Mouse (Mus musculus) kidney, embryonic 15.5 days (tissue): Measurements from ENCODE around the gene Ncoa5. TPM values are rescaled to one million over a fixed set of nuclear protein-coding genes. Genes with fewer than 3 reads are reported as not detected.
A peak's percentile ranks its signal among the peaks of the same experiment; 100 is the strongest.

Experiments
- ATAC-seq: fragments of 200-750 bp; cut with Nextera tagmentation; replicated peaks from 2 replicates; pipeline ENCODE4 v1.8.0; 2017; ENCODE audit warnings: moderate TSS enrichment; ENCODE audit not compliant: low FRiP score
- H3K27ac ChIP-seq: fragments of 300-500 bp; sonication (generic); 2 replicates; pipeline ENCODE4 v1.5.1; 2015; ENCODE audit warnings: mild to moderate bottlenecking, inconsistent platforms
- H3K27me3 ChIP-seq: fragments of 300-500 bp; sonication (generic); 2 replicates; pipeline ENCODE4 v1.6.1; 2015; ENCODE audit warnings: inconsistent platforms
- H3K36me3 ChIP-seq: fragments of 300-500 bp; sonication (generic); 2 replicates; pipeline ENCODE4 v1.6.1; 2015; ENCODE audit warnings: inconsistent platforms
- H3K4me1 ChIP-seq: fragments of 300-500 bp; sonication (generic); 2 replicates; pipeline ENCODE4 v1.6.1; 2015; ENCODE audit warnings: inconsistent platforms
- H3K4me2 ChIP-seq: fragments of 300-500 bp; sonication (generic); 2 replicates; pipeline ENCODE4 v1.6.1; 2015; ENCODE audit warnings: moderate library complexity, mild to moderate bottlenecking, inconsistent platforms
- H3K4me3 ChIP-seq: fragments of 300-500 bp; sonication (generic); replicated peaks from 2 replicates; pipeline ENCODE4 v1.5.1; 2015; ENCODE audit warnings: mild to moderate bottlenecking, inconsistent platforms
- H3K9ac ChIP-seq: fragments of 300-500 bp; sonication (generic); 2 replicates; pipeline ENCODE4 v1.6.1; 2015; ENCODE audit warnings: mild to moderate bottlenecking, inconsistent platforms
- H3K9me3 ChIP-seq: fragments of 300-500 bp; sonication (generic); replicated peaks from 2 replicates; pipeline ENCODE4 v1.6.1; 2016; ENCODE audit warnings: inconsistent platforms
- WGBS: fragments of 180-500 bp; shearing (Covaris S2); methylation state at CpG from one replicate; pipeline ENCODE4 v1.1.7; 2015; ENCODE audit warnings: mixed read lengths; 5-methylcytosine and 5-hydroxymethylcytosine counted together
- polyA plus RNA-seq: library from polyadenylated mRNA; unstranded; fragments of >200 nt; fragmentation: Nextera tagmentation; extraction: Ambion mirVana; gene quantifications from 2 replicates; pipeline ENCODE4 v1.2.1, GENCODE M21; 2015

The Ncoa5 gene
- polyA plus RNA-seq, 1 experiment from 2014 or later, result 79.6 TPM

- WGBS, result 3% methylated on average over 17 of the region's 17 CpGs
- Histone ChIP-seq H3K27ac (no peak overlapping the region), H3K27me3 (0 out of 2 replicates have a peak, but pooled peaks cover 12% of the 10 kb centered on the region), H3K4me2 (peak overlapping the region; percentile 26), H3K36me3 (no peaks in the 10 kb centered on the region), H3K4me1 (peaks cover 8% of the 10 kb centered on the region; the same call in 1 of the 2 replicates), H3K9me3 (no peaks in the 10 kb centered on the region), H3K9ac (no peak overlapping the region), H3K4me3 (no peak overlapping the region)
- no peak for ATAC-seq
These were observed 8.5 kb upstream of the Ncoa5 start for GRCm38 (mm10) chr2:165043090-165043636.

GRCm38 (mm10) chr2:165042126-165042525 is 7.5 kb upstream of the Ncoa5 start:
- 69% methylated on average over 5 of the region's 5 CpGs for WGBS
- Histone ChIP-seq H3K9ac (no peak overlapping the region), H3K27me3 (0 out of 2 replicates have a peak, but pooled peaks cover 12% of the 10 kb centered on the region), H3K4me2 (no peak overlapping the region), H3K9me3 (no peaks in the 10 kb centered on the region), H3K27ac (no peak overlapping the region), H3K4me1 (peaks cover 8% of the 10 kb centered on the region; the same call in 1 of the 2 replicates), H3K4me3 (no peak overlapping the region), H3K36me3 (no peaks in the 10 kb centered on the region)
- no peak for ATAC-seq

DNA sequence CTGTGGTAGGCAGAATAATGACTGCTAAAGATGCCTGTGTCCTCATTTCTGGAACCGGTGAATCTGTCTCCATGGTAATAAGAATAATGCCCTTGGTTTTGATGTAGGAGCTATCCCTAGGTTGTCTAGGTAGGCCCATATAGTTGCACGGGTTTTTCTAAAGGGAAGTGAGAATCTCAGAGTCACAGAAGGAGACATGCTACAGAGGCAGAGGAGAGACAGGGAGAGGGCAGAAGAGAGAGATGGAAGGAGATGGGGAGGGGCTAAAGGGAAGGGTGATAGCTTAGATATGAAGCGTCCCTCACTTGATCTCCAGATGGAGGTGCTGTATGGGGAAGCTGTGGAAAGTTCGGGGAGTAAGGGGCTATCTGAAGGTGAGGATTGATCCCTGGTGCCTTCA is 2.7 kb upstream of the Ncoa5 start:
- WGBS, result 73% methylated on average over 4 of the region's 4 CpGs
- Histone ChIP-seq H3K4me3 (no peak overlapping the region), H3K9me3 (no peaks in the 10 kb centered on the region), H3K27ac (no peak overlapping the region), H3K27me3 (0 out of 2 replicates have a peak, but pooled peaks cover 7% of the 10 kb centered on the region), H3K9ac (no peak overlapping the region), H3K4me2 (no peak overlapping the region), H3K36me3 (no peaks in the 10 kb centered on the region), H3K4me1 (peaks cover 22% of the 10 kb centered on the region)
- ATAC-seq, result no peak

DNA sequence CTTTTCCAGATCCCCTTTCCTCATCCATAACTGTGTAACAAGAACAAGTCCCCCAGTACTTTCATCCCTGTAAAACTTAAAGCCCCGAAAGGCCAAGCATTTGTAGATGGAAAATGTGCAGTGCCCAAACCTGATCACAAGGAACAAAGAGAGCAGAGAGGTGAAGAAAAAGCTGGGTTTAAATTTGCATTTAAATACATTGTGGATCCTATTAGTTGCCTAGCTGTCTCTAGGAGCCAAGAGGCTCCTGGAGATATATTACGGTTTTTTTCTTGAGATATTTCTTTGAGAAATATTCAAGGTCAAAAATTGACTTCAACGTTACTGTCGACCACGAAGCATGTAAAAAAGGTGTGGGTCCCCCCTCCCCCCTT is 378 bp upstream of the Ncoa5 start:
- Histone ChIP-seq H3K9ac (no peak overlapping the region), H3K36me3 (no peaks in the 10 kb centered on the region), H3K27me3 (no peaks in the 10 kb centered on the region), H3K4me1 (peaks cover 30% of the 10 kb centered on the region), H3K9me3 (no peaks in the 10 kb centered on the region), H3K4me2 (peak overlapping the region; percentile 57), H3K4me3 (peak overlapping the region; percentile 99), H3K27ac (no peak overlapping the region)
- 42% methylated on average over 5 of the region's 5 CpGs for WGBS
- ATAC-seq, result no peak

DNA sequence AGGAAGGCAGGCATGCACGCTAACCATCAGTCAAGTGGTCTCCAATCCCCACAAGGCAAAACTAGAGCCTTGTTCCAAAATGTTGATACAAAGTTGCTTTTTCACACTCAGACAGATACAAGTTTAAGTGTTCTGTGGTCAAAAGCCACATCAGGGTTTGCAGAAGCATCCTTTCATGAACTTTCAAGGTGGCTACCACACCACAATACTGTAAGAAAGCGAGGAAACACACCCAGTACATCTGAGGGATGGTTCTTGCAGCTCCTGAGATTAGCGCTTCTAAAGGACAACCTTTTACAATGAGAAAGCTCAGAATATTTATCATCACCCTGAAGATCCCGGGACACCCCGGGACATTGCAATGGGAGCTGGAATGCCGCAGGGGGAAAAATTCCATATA is 1.4 kb downstream of the Ncoa5 start:
- peak overlapping the region; percentile 84 for H3K4me2 ChIP-seq
- no peaks in the 10 kb centered on the region for H3K9me3 ChIP-seq
- 32% methylated on average over 6 of the region's 6 CpGs for WGBS
- no peaks in the 10 kb centered on the region for H3K36me3 ChIP-seq
- H3K27ac ChIP-seq, result no peak overlapping the region
- no peaks in the 10 kb centered on the region for H3K27me3 ChIP-seq
- H3K4me3 ChIP-seq, result peak overlapping the region; percentile 99
- H3K4me1 ChIP-seq, result peaks cover 30% of the 10 kb centered on the region
- no peak for ATAC-seq
- peak overlapping the region; percentile 98 for H3K9ac ChIP-seq

DNA sequence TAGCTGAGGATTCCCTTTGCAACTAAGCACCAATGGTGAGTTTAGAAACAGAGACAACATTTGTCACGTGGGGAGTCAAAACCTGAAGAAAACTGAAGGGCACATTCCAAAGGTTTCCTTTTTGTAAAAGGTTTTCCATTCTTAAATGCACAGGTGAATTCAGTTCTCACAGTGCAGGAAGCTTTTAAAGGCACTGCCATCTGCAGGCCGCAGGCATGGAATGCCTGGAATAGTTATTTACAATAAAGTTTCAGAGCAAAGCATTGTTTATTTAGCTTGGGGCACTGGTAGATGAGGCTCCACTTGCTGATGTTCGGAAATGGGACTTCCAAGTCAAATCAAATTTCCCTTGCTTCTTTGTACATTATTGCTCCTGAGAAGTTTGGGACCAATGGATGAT is 2.1 kb downstream of the Ncoa5 start:
- Histone ChIP-seq H3K9me3 (no peaks in the 10 kb centered on the region), H3K36me3 (no peaks in the 10 kb centered on the region), H3K27ac (no peak overlapping the region), H3K9ac (no peak overlapping the region), H3K4me2 (peak overlapping the region; percentile 84), H3K4me1 (peaks cover 30% of the 10 kb centered on the region), H3K27me3 (no peaks in the 10 kb centered on the region), H3K4me3 (no peak overlapping the region)
- WGBS, result 47% methylated on average over 3 of the region's 3 CpGs
- ATAC-seq, result no peak

- H3K27me3 ChIP-seq, result no peaks in the 10 kb centered on the region
- no peak overlapping the region for H3K27ac ChIP-seq
- no peaks in the 10 kb centered on the region for H3K9me3 ChIP-seq
- no peak overlapping the region for H3K9ac ChIP-seq
- 72% methylated on average over 1 of the region's 1 CpGs for WGBS
- ATAC-seq, result no peak
- H3K4me2 ChIP-seq, result no peak overlapping the region
- H3K36me3 ChIP-seq, result peaks cover 9% of the 10 kb centered on the region
- H3K4me3 ChIP-seq, result no peak overlapping the region
- 0 out of 2 replicates have a peak, but pooled peaks cover 6% of the 10 kb centered on the region for H3K4me1 ChIP-seq
These were observed 7.5 kb downstream of the Ncoa5 start for GRCm38 (mm10) chr2:165027163-165027562.

- ATAC-seq, result no peak
- Histone ChIP-seq H3K4me3 (no peak overlapping the region), H3K27ac (no peak overlapping the region), H3K9ac (no peak overlapping the region), H3K36me3 (peaks cover 47% of the 10 kb centered on the region), H3K4me1 (no peaks in the 10 kb centered on the region), H3K9me3 (no peaks in the 10 kb centered on the region), H3K4me2 (no peak overlapping the region), H3K27me3 (no peaks in the 10 kb centered on the region)
- 94% methylated on average over 3 of the region's 3 CpGs for WGBS
These were observed 14.2 kb downstream of the Ncoa5 start for GRCm38 (mm10) chr2:165020490-165020889.

DNA sequence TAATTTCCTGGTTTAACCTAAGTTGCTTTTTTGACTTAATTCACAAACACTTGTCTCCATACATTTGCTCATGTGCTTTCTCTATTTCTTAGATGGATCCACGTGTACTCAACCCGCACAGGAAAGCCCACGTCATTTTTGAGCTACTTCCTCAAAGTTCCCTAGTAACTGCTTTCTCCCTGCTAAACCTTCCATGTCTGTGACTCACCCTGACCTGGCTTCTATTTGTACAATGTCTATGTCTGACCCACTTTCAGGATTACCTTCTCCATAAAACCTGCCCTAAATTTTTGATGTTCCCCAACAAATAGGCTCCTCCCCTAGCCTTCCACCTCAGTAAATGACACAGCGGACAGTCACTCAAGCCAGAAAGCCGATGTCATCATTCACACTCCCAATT is 19.7 kb downstream of the Ncoa5 start:
- 92% methylated on average over 5 of the region's 5 CpGs for WGBS
- H3K36me3 ChIP-seq, result peaks cover 58% of the 10 kb centered on the region
- no peaks in the 10 kb centered on the region for H3K4me1 ChIP-seq
- no peaks in the 10 kb centered on the region for H3K9me3 ChIP-seq
- H3K27ac ChIP-seq, result no peak overlapping the region
- no peak overlapping the region for H3K4me2 ChIP-seq
- no peaks in the 10 kb centered on the region for H3K27me3 ChIP-seq
- H3K9ac ChIP-seq, result no peak overlapping the region
- no peak for ATAC-seq
- no peak overlapping the region for H3K4me3 ChIP-seq

DNA sequence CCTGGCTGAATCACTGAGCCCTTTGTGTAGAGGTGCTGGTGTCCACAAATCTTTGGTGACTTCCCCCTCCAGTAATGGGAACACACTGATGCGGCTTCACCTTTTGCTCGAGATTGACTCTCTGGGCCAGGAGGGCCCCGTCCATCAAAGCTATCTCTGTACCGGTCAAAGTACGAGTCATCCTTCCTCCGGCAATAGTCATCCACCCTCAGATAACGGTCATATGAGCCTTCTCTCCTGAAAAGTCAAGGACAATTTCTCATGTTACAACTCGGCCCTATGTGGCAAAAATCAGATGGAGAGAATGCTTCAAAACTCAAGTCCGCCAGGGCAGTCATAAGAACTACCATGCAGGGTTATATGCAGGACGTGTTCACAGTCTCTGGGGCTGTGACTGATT is 24.3 kb downstream of the Ncoa5 start:
- Histone ChIP-seq H3K4me3 (no peak overlapping the region), H3K27ac (no peak overlapping the region), H3K9ac (no peak overlapping the region), H3K27me3 (no peaks in the 10 kb centered on the region), H3K4me2 (no peak overlapping the region), H3K36me3 (peaks cover 81% of the 10 kb centered on the region), H3K9me3 (no peaks in the 10 kb centered on the region), H3K4me1 (no peaks in the 10 kb centered on the region)
- 72% methylated on average over 10 of the region's 10 CpGs for WGBS
- no peak for ATAC-seq

- Histone ChIP-seq H3K9ac (no peak overlapping the region), H3K4me1 (no peaks in the 10 kb centered on the region), H3K4me3 (no peak overlapping the region), H3K36me3 (peaks cover 89% of the 10 kb centered on the region), H3K27ac (no peak overlapping the region), H3K27me3 (no peaks in the 10 kb centered on the region), H3K4me2 (no peak overlapping the region), H3K9me3 (no peaks in the 10 kb centered on the region)
- WGBS, result 95% methylated on average over 2 of the region's 2 CpGs
- no peak for ATAC-seq
These were observed 25.1 kb downstream of the Ncoa5 start for GRCm38 (mm10) chr2:165009581-165009980.

DNA sequence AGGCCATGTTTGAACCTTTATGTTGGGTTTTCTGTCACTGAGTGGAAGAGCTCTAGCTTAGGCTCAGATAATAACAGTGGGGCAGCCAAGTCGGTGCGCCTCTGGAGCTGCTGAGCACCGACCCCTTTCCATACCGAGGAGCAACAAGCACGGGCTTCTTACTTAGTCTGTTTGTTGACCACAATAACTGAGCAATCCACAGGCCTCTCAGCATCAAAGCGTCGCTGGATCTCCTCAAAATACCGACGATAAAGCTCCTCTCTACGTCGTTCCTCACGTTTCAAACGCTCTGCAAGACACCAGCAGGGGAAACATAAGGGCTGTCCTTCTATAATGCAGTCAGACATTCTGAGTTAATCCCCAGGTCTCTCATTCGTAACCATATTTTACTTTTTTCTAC is 25.5 kb downstream of the Ncoa5 start:
- Histone ChIP-seq H3K27me3 (no peaks in the 10 kb centered on the region), H3K9ac (no peak overlapping the region), H3K4me2 (no peak overlapping the region), H3K36me3 (peaks cover 93% of the 10 kb centered on the region), H3K4me3 (no peak overlapping the region), H3K9me3 (no peaks in the 10 kb centered on the region), H3K27ac (no peak overlapping the region), H3K4me1 (no peaks in the 10 kb centered on the region)
- 94% methylated on average over 14 of the region's 14 CpGs for WGBS
- ATAC-seq, result no peak

GRCm38 (mm10) chr2:165007986-165008385 is 26.7 kb downstream of the Ncoa5 start:
- Histone ChIP-seq H3K4me2 (no peak overlapping the region), H3K9ac (no peak overlapping the region), H3K4me3 (no peak overlapping the region), H3K27ac (no peak overlapping the region), H3K9me3 (no peaks in the 10 kb centered on the region), H3K36me3 (peaks cover 100% of the 10 kb centered on the region), H3K4me1 (no peaks in the 10 kb centered on the region), H3K27me3 (no peaks in the 10 kb centered on the region)
- no peak for ATAC-seq
- 98% methylated on average over 1 of the region's 1 CpGs for WGBS
